Mouse (Mus musculus) kidney, adult 2 months (tissue): ENCODE data around the gene Adcyap1r1. TPM values are rescaled to one million over a fixed set of nuclear protein-coding genes. Genes with fewer than 3 reads are reported as not detected.

ENCODE experiments used
- DNase-seq: peaks from one replicate; pipeline ENCODE4 v3.0.0; 2021
- H3K27ac ChIP-seq: fragments of 200-500 bp; 2 replicates; pipeline ENCODE4 v1.5.1; 2012; ENCODE audit warnings: low read depth, low read length, control low read depth, inconsistent platforms; ENCODE audit not compliant: insufficient read depth
- H3K27me3 ChIP-seq: fragments of 200-500 bp; replicated peaks from 2 replicates; pipeline ENCODE4 v1.6.1; 2012; ENCODE audit warnings: mild to moderate bottlenecking, moderate library complexity, low read length, inconsistent platforms; ENCODE audit not compliant: control insufficient read depth, insufficient read depth
- H3K36me3 ChIP-seq: fragments of 200-500 bp; 2 replicates; pipeline ENCODE4 v1.6.1; 2012; ENCODE audit warnings: mild to moderate bottlenecking, moderate library complexity, low read length, inconsistent platforms; ENCODE audit not compliant: control insufficient read depth, insufficient read depth
- H3K4me1 ChIP-seq: fragments of 200-500 bp; 2 replicates; pipeline ENCODE4 v1.6.1; 2011; ENCODE audit warnings: low read length; ENCODE audit not compliant: control insufficient read depth, insufficient read depth
- H3K4me3 ChIP-seq: fragments of 200-500 bp; 2 replicates; pipeline ENCODE4 v1.5.1; 2011; ENCODE audit warnings: mild to moderate bottlenecking, low read depth, low read length, control low read depth; ENCODE audit not compliant: insufficient read depth
- CTCF ChIP-seq: fragments of 200-500 bp; conservative IDR thresholded peaks from 2 replicates; pipeline ENCODE4 v1.5.1; 2011; ENCODE audit warnings: low read depth, mild to moderate bottlenecking, control low read depth, low read length, moderate library complexity, mixed read lengths; ENCODE audit not compliant: insufficient read depth, insufficient read length
- POLR2A ChIP-seq: fragments of 200-500 bp; IDR thresholded peaks from one replicate; pipeline ENCODE4 v1.6.1; 2011; ENCODE audit warnings: low read depth, low read length, control low read depth
- WGBS: fragments of 180-500 bp; shearing (Covaris S2); methylation state at CpG from one replicate; pipeline ENCODE4 v1.1.7; 2018; 5-methylcytosine and 5-hydroxymethylcytosine counted together
- polyA plus RNA-seq: library from polyadenylated mRNA; depleted of rRNA; stranded (reverse); fragments of >200 nt; gene quantifications from 2 replicates; pipeline ENCODE4 v1.2.3, GENCODE M21; 2012; rRNA removed

Adcyap1r1 gene
- polyA plus RNA-seq, 1 experiment, result 2.2 TPM

GRCm38 (mm10) chr6:55549211-55549610 is 97.4 kb downstream of the Adcyap1r1 start:
- 91% methylated on average over 6 of the region's 6 CpGs for WGBS
- no peaks in the 10 kb centered on the region for H3K27me3 ChIP-seq
- no peak overlapping the region for H3K27ac ChIP-seq
- TF ChIP-seq CTCF (no peak), POLR2A (no peak)
- no peaks in the 10 kb centered on the region for H3K4me1 ChIP-seq
- H3K36me3 ChIP-seq, result no peaks in the 10 kb centered on the region
- no peak for DNase-seq
- no peak overlapping the region for H3K4me3 ChIP-seq

GRCm38 (mm10) chr6:55550926-55551325 is 99.1 kb downstream of the Adcyap1r1 start:
- Histone ChIP-seq H3K4me3 (no peak overlapping the region), H3K36me3 (no peaks in the 10 kb centered on the region), H3K4me1 (no peaks in the 10 kb centered on the region), H3K27me3 (no peaks in the 10 kb centered on the region), H3K27ac (no peak overlapping the region)
- TF ChIP-seq POLR2A, result no peak
- no peak for TF ChIP-seq CTCF
- 48% methylated on average over 13 of the region's 13 CpGs for WGBS
- peak; percentile 1 for DNase-seq

Other genes starting within 250 kb of the Adcyap1r1 start
- gene Mindy4, start 248.6 kb upstream of the Adcyap1r1 start, polyA plus RNA-seq, result 14.3 and 14.6 TPM in 2 replicates
- 1,148 and 1,467 TPM in 2 replicates for gene Aqp1, start 115.5 kb upstream of the Adcyap1r1 start, polyA plus RNA-seq
- 0.36 and 0.61 TPM in 2 replicates for gene Ghrhr, start 75.7 kb upstream of the Adcyap1r1 start, polyA plus RNA-seq
- gene Neurod6, start 229.3 kb downstream of the Adcyap1r1 start, polyA plus RNA-seq, result not detected in 2 replicates